Mouse (Mus musculus) cerebellum, adult 11-12 months (tissue): ENCODE results near the gene Pla2g12a.

ENCODE experiments used
- DNase-seq: peaks from one replicate; pipeline ENCODE4 v3.0.0; 2022

Gene Pla2g12a

GRCm38 (mm10) chr3:129878405-129879021 lies at the start of gene Pla2g12a:
Pla2g12a (plus strand) TSS chr3:129878606.
- peak; percentile 92 for DNase-seq

GRCm38 (mm10) chr3:129830626-129831025 lies 47.8 kb upstream of the Pla2g12a start:
- no peak for DNase-seq

GRCm38 (mm10) chr3:129831035-129831568 lies 47.3 kb upstream of the Pla2g12a start, which contains the start of gene Gar1:
Gar1 (minus strand) TSS chr3:129831396.
- peak; percentile 95 for DNase-seq

GRCm38 (mm10) chr3:129835388-129835934 lies 42.9 kb upstream of the Pla2g12a start, which contains the start of gene Cfi:
Cfi (plus strand) TSS chr3:129835884.
- no peak for DNase-seq

- DNase-seq = no peak
Observed at GRCm38 (mm10) chr3:129836051-129836697, 42.2 kb upstream of the Pla2g12a start.

GRCm38 (mm10) chr3:129836965-129837364 lies 41.4 kb upstream of the Pla2g12a start:
- no peak for DNase-seq

- no peak for DNase-seq
Observed at GRCm38 (mm10) chr3:129838017-129838416, 40.4 kb upstream of the Pla2g12a start.

- DNase-seq = no peak
Observed at GRCm38 (mm10) chr3:129845868-129846267, 32.5 kb upstream of the Pla2g12a start.

GRCm38 (mm10) chr3:129846846-129847245 lies 31.6 kb upstream of the Pla2g12a start:
- DNase-seq = no peak

- no peak for DNase-seq
Observed at GRCm38 (mm10) chr3:129862592-129862991, 15.8 kb upstream of the Pla2g12a start.

GRCm38 (mm10) chr3:129863698-129864097 lies 14.7 kb upstream of the Pla2g12a start:
- DNase-seq = peak; percentile 19

GRCm38 (mm10) chr3:129877327-129877726 lies 1.1 kb upstream of the Pla2g12a start:
- no peak for DNase-seq

GRCm38 (mm10) chr3:129879131-129879757 lies 838 bp downstream of the Pla2g12a start:
- no peak for DNase-seq

- DNase-seq = no peak
Observed at GRCm38 (mm10) chr3:129879913-129880312, 1.5 kb downstream of the Pla2g12a start.

- no peak for DNase-seq
Observed at GRCm38 (mm10) chr3:129880925-129881593, 2.7 kb downstream of the Pla2g12a start.

GRCm38 (mm10) chr3:129885577-129885976 lies 7.2 kb downstream of the Pla2g12a start:
- no peak for DNase-seq

GRCm38 (mm10) chr3:129886430-129886829 lies 8.0 kb downstream of the Pla2g12a start:
- DNase-seq = no peak

- DNase-seq = no peak
Observed at GRCm38 (mm10) chr3:129887779-129888517, 9.5 kb downstream of the Pla2g12a start.

GRCm38 (mm10) chr3:129892003-129892402 lies 13.6 kb downstream of the Pla2g12a start:
- no peak for DNase-seq

GRCm38 (mm10) chr3:129893143-129893542 lies 14.7 kb downstream of the Pla2g12a start:
- no peak for DNase-seq

- no peak for DNase-seq
Observed at GRCm38 (mm10) chr3:129896591-129896990, 18.2 kb downstream of the Pla2g12a start.

GRCm38 (mm10) chr3:129898886-129899285 lies 20.5 kb downstream of the Pla2g12a start:
- DNase-seq = no peak
